Mouse (Mus musculus) cerebellum, adult 2 months (tissue): Measurements from ENCODE around the gene Stx17. TPM values are rescaled to one million over a fixed set of nuclear protein-coding genes. Genes with fewer than 3 reads are reported as not detected.

Experiments
- DNase-seq, 2 experiments: peaks; one replicate each; pipeline ENCODE4 v3.0.0; 2021
- H3K27ac ChIP-seq: fragments of 200-500 bp; 2 replicates; pipeline ENCODE4 v1.5.1; 2012; ENCODE audit warnings: low read length, control low read depth, inconsistent platforms; ENCODE audit not compliant: insufficient read depth
- H3K27me3 ChIP-seq: fragments of 200-500 bp; 2 replicates; pipeline ENCODE4 v1.6.1; 2012; ENCODE audit warnings: inconsistent platforms, mild to moderate bottlenecking, low read length, moderate library complexity; ENCODE audit not compliant: control insufficient read depth, insufficient read depth
- H3K4me1 ChIP-seq: fragments of 200-500 bp; 2 replicates; pipeline ENCODE4 v1.6.1; 2011; ENCODE audit warnings: low read length; ENCODE audit not compliant: control insufficient read depth, insufficient read depth
- H3K4me3 ChIP-seq: fragments of 200-500 bp; replicated peaks from 2 replicates; pipeline ENCODE3; 2011; ENCODE audit warnings: mild to moderate bottlenecking, low read depth, low read length, control low read depth; ENCODE audit not compliant: insufficient read depth
- CTCF ChIP-seq: fragments of 200-500 bp; IDR thresholded peaks from 2 replicates; pipeline ENCODE4 v1.5.1; 2011; ENCODE audit warnings: low read depth, mild to moderate bottlenecking, control low read depth, low read length, moderate library complexity, borderline replicate concordance; ENCODE audit not compliant: insufficient read depth
- POLR2A ChIP-seq: fragments of 200-500 bp; IDR thresholded peaks from 2 replicates; pipeline ENCODE4 v1.6.1; 2011; ENCODE audit warnings: low read length, control low read depth, borderline replicate concordance; ENCODE audit not compliant: insufficient read depth
- WGBS: fragments of 180-500 bp; shearing (Covaris S2); methylation state at CpG from one replicate; pipeline ENCODE4 v1.1.7; 2018; 5-methylcytosine and 5-hydroxymethylcytosine counted together
- polyA plus RNA-seq: library from polyadenylated mRNA; depleted of rRNA; stranded (reverse); fragments of >200 nt; gene quantifications from 2 replicates; pipeline ENCODE4 v1.2.3, GENCODE M21; 2012; rRNA removed

Gene Stx17
- polyA plus RNA-seq, 1 experiment, result 12.5 TPM

DNA sequence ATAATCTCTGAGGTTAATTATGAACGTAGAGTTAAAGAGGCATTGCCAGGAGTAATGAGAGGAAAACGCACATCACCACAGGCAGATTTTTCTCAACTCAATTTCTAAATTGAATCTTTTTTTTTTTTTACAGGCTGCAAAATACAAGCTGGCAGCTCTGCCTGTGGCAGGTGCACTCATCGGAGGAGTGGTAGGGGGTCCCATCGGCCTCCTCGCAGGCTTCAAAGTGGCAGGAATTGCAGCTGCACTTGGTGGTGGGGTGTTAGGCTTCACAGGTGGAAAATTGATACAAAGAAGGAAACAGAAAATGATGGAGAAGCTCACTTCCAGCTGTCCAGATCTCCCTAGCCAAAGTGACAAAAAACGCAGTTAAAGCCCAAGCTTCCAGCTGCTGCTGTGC is 56.7 kb downstream of the Stx17 start:
- WGBS, result 21% methylated on average over 6 of the region's 6 CpGs
- no peak overlapping the region for H3K27ac ChIP-seq
- H3K4me3 ChIP-seq, result no peak overlapping the region
- TF ChIP-seq POLR2A, result no peak
- no peak for TF ChIP-seq CTCF
- no peak for DNase-seq
- H3K27me3 ChIP-seq, result no peaks in the 10 kb centered on the region
- no peaks in the 10 kb centered on the region for H3K4me1 ChIP-seq

DNA sequence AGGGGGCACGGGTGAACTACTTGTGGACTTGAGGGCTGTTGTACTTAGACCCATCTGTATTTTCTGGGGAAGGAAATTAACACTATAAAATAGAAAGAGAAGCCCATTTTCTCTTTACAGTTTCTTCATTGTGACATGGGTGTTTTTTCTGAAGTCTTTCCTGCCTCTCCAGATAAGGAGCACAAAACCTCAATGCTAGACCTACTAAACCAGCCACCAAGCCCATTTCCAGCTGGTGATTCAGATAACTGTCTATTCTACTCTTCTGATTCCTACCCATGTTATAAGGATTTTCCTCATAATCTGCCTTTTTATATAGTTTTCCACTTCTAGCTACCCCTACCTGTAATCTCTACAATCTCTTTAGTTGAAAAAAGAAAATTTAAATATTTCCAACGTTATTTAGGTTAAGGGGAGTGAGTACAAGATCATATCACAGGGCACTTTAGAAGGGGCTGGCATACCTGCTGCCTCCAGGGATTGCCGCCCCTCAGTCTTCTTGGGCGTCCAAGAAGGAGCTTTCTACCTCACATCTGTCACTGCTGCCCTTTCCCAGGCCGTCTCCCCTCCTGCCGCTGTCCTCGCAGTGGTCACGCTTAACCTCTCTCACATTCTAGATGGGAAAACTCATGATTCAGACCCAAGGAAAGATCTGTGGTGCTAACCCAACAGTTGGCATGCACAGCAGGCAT is 57.5 kb downstream of the Stx17 start:
- no peak overlapping the region for H3K27ac ChIP-seq
- H3K4me1 ChIP-seq, result no peaks in the 10 kb centered on the region
- no peak for DNase-seq
- 89% methylated on average over 8 of the region's 8 CpGs for WGBS
- TF ChIP-seq CTCF, result no peak
- no peak overlapping the region for H3K4me3 ChIP-seq
- H3K27me3 ChIP-seq, result no peaks in the 10 kb centered on the region

DNA sequence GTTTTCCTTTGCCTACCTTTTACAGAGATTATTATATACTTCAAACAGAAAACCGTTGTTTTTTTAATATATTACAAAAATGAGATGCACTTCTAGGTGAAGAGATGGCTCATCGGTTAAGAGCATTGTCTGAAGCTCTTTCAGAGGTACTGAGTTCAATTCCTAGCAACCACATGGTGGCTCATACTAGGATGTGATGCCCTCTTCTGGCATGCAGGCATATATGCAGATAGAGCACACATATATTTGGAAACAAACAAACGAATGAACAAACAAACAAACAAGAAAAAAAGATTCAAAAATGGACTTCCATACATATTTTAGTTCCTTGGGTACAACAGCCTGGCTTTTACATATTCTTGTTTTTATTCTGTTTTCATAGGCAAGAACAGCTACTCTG is 73.2 kb downstream of the Stx17 start:
- 81% methylated on average over 3 of the region's 3 CpGs for WGBS
- Histone ChIP-seq H3K27me3 (no peaks in the 10 kb centered on the region; the same call in 1 of the 2 replicates), H3K27ac (no peak overlapping the region), H3K4me1 (peaks cover 2% of the 10 kb centered on the region; the same call in 1 of the 2 replicates), H3K4me3 (no peak overlapping the region)
- TF ChIP-seq POLR2A, result no peak
- TF ChIP-seq CTCF, result no peak
- no peak for DNase-seq

DNA sequence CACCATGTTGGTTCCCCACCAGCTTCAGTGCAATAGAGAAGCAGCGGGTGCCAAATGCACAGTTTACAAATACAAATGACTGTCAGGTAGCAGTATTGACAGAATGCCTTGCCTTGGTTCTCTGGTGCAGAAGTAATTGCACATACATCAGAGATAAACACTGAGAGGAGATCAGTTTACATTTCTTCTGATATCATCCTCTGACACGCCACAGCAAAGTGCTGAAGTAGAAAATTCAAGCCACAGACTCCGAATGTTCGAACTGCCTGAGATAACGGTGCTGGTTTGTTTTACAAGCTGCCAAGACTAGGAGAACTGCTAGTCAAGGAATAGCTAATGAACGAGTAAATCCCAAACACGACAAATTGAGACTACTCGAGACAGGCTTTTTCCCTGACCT is 73.7 kb downstream of the Stx17 start:
- WGBS, result 92% methylated on average over 8 of the region's 8 CpGs
- H3K4me3 ChIP-seq, result no peak overlapping the region
- H3K27me3 ChIP-seq, result no peaks in the 10 kb centered on the region; the same call in 1 of the 2 replicates
- no peak for TF ChIP-seq POLR2A
- no peak for TF ChIP-seq CTCF
- no peak overlapping the region for H3K27ac ChIP-seq
- H3K4me1 ChIP-seq, result peaks cover 2% of the 10 kb centered on the region; the same call in 1 of the 2 replicates
- DNase-seq, result no peak

DNA sequence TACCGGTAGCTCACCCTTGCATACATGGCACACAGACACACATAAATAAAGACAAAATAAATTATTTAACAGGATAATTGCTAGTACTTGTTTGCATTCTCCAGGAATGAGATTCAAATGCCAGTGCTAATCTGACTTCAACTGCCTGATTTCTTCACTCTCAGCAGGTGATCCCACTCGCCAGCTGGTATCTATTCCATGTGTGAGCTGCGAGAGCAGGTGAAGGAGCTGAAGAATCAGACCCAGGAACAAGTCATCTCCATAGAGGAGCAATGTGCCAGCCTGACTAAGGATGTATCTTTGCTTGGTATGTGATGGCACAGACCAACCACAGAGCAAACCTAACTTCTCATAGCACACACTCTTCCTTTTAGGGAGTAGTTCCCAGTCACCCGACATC is 78.8 kb downstream of the Stx17 start:
- peak; percentile 74 to 82 for DNase-seq
- Histone ChIP-seq H3K27ac (no peak overlapping the region), H3K27me3 (no peaks in the 10 kb centered on the region; the same call in 1 of the 2 replicates), H3K4me3 (no peak overlapping the region), H3K4me1 (peaks cover 2% of the 10 kb centered on the region; the same call in 1 of the 2 replicates)
- TF ChIP-seq POLR2A (no peak), CTCF (no peak)
- WGBS, result 10% methylated on average over 4 of the region's 4 CpGs

DNA sequence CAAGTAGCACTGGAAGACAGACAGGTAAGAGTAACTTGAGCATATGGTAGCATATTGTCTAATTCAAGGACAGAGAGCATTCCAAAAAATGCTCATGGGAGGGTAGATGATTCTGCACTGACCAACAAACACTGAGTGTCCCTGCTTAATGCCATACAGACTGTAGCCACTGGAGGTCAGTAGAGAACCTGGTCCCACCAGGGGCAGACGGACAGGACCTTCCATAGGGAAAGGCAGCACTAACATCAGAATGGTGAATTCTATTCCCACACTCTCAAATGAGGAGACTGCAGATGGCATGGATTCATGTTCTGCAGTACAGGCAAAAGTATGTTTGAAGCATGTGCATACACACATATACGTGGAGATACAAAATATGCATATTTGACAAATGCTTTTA is 100.5 kb downstream of the Stx17 start:
- WGBS, result 31% methylated on average over 2 of the region's 2 CpGs
- H3K27ac ChIP-seq, result no peak overlapping the region
- TF ChIP-seq CTCF (peak; percentile 94), POLR2A (no peak)
- H3K4me3 ChIP-seq, result no peak overlapping the region
- peak; percentile 71 to 76 for DNase-seq
- H3K4me1 ChIP-seq, result no peaks in the 10 kb centered on the region; the same call in 1 of the 2 replicates
- H3K27me3 ChIP-seq, result no peaks in the 10 kb centered on the region

DNA sequence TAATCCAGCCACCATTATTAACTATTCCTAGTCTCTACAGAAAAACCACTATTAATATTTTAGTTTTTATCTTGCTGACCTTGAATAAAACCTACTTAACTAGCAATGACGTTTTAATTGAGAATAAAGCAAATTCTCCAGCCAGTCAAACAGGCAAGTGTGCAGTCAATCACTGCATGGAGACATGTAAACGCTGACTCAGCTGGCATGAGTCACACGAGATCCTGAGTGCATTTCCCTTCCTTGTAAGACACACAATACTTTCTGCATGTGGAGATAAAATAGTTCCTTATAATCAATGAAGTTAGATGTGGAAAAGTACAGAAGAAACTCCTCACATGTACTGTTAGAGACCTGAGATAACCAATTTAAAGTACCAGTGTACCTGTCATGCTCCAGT is 100.9 kb downstream of the Stx17 start:
- DNase-seq, result no peak
- WGBS, result 40% methylated on average over 3 of the region's 3 CpGs
- Histone ChIP-seq H3K27me3 (no peaks in the 10 kb centered on the region), H3K27ac (no peak overlapping the region), H3K4me3 (no peak overlapping the region), H3K4me1 (no peaks in the 10 kb centered on the region; the same call in 1 of the 2 replicates)
- TF ChIP-seq POLR2A (no peak), CTCF (no peak)

DNA sequence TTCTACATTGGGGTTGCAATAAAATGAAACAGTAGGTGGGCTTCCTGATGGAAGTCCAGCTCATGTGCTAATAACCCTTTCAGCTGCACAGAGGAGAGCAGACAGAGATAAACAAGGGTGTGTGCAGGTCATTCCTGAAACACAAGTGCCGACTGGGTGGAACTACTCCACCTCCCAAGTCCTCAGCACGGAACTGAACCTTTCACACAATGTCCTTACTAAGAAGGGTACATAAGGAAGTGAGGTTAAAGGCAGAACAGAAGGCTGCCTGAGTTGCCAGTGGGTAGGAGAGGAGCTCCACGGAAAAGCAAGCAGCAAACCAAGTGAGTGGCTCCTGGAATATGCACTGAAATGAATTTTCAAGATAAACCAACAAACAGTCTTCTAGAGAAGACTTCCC is 102.1 kb downstream of the Stx17 start:
- no peak overlapping the region for H3K27ac ChIP-seq
- H3K4me3 ChIP-seq, result no peak overlapping the region
- WGBS, result 53% methylated on average over 3 of the region's 3 CpGs
- DNase-seq, result no peak
- no peaks in the 10 kb centered on the region; the same call in 1 of the 2 replicates for H3K4me1 ChIP-seq
- TF ChIP-seq POLR2A, result no peak
- TF ChIP-seq CTCF, result no peak
- no peaks in the 10 kb centered on the region for H3K27me3 ChIP-seq

Other genes with a start within 250 kb of the Stx17 start
- gene Nr4a3, start 79.8 kb upstream of the Stx17 start, polyA plus RNA-seq, result 2.4 TPM in 2 replicates
- gene Erp44, start 154.6 kb downstream of the Stx17 start, polyA plus RNA-seq, result 28.1 and 31.2 TPM in 2 replicates
- 7.0 and 8.1 TPM in 2 replicates for gene Invs, start 154.8 kb downstream of the Stx17 start, polyA plus RNA-seq